Mouse (Mus musculus): ENCODE data around the gene Ankrd23.

Gene Ankrd23

GRCm38 (mm10) chr1:36513718-36514117, 23.0 kb downstream of the Ankrd23 start:
- no peak for DNase-seq (ENCODE audit: low spot score)

DNA sequence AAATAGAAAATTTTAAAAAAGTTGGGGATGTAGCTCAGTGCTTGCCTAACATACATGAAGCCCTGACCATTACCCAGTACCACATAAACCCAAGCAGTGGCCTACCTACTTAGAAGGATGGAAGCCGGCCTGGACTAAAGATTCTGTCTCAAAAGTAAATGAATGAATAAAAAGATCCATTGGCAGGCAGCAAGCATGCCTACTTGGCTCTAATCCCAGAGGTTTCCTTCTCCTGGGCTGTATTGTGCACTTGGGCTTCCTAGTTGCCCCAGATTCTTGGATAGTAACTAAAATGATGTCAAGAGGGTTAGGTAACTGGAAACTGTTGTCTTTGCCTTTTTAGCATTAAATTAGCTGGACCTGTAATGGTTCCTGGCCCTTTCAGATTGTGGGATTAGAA, 23.4 kb downstream of the Ankrd23 start:
- no peak for DNase-seq (ENCODE audit: low spot score)

DNA sequence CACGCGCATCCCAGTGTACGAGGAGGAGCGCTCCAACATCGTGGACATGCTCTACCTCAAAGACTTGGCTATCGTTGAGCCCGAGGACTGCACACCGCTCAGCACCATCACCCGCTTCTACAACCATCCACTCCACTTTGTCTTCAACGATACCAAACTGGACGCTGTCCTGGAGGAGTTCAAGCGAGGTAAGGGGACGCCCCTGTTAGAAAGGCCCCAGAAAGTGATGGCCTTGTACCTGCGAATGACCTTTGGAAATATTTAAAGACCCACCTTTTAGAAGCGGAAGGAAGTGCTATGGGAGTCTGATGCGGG, 23.8 kb downstream of the Ankrd23 start:
- no peak for DNase-seq (ENCODE audit: low spot score)

- peak; percentile 36 for DNase-seq (ENCODE audit: low spot score)
Measured at GRCm38 (mm10) chr1:36512089-36512965, 24.4 kb downstream of the Ankrd23 start.

DNA sequence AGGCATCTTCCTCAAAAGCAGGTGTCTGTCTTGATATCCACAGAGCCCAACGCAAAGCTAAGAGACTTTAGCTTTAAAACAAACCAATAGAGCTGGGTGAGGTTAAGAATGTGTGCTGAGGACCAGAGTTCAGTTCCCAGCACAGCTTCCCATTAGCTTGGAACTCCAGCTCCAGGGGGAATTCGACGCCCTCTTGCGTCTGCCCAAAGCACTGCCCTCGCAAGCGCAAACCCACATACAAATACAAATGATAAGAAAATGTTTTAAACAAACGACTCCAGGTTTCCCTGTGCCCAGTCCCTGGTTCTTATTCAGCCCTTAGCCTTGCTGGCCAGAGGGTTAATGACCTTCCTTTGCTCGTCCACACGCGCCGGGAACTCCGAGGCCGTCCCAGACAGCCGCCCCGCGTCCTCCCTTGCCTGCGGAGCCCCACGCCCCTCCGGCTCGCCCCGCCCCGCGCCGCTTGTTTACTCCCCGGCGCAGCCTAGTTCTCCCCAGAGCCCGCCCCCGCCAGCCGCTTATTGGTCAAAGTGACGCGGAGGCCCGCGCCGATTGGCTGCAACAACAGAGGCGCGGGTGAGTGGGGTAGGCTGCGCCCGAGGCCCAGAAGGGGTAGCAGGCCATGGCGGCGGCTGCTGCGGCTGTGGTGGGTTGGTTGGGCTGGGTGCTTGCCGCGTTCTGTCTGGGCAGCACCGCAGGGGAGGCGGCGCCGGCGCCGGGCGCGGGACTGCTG, 25.2 kb downstream of the Ankrd23 start, which contains the start of gene Cnnm3:
Cnnm3 (plus strand) TSS at position 579 of the 733 bp plus-strand sequence.
- peak; percentile 100 for DNase-seq (ENCODE audit: low spot score)

GRCm38 (mm10) chr1:36508238-36508637, 28.4 kb downstream of the Ankrd23 start:
- no peak for DNase-seq (ENCODE audit: low spot score)

DNA sequence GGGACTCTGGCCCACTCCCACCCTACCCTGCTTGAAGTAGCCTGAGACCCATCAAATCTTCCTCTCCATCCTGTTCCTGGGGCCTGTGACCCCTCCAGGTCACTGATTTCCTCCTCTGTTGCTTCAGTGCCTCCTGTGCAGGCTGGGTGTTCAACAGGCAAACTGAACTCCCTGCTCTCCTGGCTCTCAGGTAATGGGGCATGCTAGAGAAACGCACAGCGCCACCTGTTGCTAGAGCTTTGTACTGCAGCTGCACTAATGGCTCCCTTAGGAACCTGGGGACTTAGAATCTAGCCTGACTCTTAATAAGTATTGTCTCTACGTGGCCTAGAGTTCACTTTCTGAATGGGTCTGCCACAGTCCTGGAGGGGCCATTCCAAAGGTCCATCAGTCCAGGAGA, 35.4 kb downstream of the Ankrd23 start:
- DNase-seq (ENCODE audit: low spot score) = peak; percentile 79

DNA sequence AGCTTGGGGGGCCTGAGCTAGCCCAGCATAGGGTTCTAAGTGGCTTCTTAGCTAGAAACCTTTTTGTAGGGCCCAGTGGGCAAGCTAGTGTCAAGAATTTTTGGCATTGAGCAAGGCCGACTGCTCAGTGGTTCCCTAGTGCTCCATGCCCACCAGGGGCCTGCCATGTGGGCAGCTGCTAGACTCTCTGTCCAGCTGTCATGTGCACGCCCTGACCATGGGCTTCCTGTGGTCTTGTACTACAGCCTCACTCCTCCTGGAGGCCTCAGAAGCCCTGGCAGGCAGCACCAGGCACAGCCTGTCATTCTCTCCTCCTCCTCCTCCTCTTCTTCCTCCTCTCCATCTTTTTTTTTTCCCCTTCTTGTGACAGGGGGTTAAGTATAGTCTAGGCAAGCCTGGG, 39.4 kb downstream of the Ankrd23 start:
- no peak for DNase-seq (ENCODE audit: low spot score)

DNA sequence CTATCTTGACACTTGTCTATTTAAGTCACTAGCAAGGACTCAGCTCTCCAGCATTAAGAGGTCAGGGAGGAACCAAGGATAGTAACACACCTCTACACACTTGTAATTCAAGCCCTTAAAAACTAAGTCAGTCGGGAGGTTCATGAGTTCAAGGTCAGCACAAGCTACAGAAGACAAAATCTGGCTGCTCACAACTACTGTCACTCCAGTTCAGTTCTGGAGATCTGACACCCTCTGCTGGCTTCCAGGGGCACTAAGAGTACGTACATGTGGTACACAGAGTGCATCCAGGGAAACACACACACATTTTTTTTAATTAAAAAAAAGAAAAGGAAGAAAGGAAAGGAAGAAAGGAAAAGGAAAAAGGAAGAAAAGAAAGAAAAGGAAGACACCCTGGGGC, 40.0 kb downstream of the Ankrd23 start:
- no peak for DNase-seq (ENCODE audit: low spot score)

GRCm38 (mm10) chr1:36493299-36493698, 43.4 kb downstream of the Ankrd23 start:
- no peak for DNase-seq (ENCODE audit: low spot score)

DNA sequence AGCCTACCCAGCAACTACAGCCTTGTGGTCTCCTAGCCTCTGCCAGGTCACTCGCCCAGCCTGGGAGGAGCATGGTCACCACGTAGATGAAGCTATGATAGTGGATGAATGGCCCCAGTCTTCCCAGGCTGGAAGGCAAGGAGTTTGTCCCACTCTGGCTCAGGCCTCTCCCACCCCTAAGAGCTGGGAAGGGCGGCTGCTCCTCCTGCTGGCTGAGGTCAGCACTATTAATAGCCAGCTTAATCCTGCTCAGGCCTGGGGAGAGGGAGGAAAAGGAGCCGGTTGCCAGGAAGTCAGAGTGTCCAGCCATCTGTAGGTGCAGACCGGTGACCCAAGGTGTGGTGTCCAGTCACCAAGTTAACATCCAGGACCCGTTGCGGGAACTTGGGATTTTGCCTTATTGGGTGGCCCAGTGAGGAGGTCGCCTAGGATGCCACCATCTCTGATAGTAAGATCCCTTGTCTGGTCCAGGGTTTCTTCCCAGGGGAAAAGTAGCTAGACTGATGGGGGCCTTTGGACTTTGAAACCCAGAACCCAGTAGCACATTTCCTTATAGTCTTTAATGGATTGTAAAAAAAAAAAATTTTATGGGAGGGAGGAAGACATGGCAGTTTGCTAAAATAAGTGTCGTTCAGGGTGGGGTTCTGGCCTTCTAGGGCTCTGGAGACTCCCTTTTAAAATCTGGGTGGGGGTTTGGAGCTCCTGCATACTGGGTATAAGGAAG, 44.1 kb downstream of the Ankrd23 start:
- peak; percentile 42 for DNase-seq (ENCODE audit: low spot score)

DNA sequence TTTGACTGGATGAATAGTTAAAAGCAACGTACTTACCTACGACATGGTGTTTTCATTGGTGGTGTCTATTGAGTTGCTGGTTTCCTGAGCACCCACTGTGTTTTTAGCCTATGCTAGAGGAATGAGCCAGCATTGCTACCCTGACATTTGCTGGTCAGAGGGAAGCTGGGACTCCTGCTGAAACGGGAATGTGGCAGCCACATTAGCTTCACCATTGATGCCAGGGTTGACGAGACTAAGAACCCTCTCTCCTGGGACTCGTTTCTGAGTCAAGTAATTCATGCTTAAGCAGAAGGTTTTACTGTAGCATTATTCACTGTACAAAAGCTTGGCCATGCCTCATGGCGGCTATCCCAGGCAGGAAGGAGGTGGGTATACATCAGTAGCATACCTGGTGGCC, 47.0 kb downstream of the Ankrd23 start:
- no peak for DNase-seq (ENCODE audit: low spot score)

DNA sequence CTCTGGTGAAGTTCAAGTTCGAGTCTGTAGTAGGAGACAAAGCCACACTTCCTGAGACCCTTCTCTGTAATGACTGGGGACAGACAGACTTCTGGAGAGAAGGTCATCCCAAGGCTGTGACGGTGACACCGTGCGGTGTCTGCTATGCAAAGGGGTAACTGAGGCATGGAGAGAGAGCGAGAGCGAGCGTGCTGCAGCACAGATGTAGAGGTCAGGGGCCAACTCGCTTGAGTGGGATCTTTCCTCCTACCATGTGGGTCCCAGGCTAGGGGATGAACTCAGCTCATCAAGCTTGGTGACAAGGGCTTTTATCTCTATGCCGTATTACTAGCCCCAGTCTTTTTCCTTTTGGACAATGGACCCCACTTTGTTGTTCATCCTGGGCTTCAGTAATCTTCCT, 49.6 kb downstream of the Ankrd23 start:
- DNase-seq (ENCODE audit: low spot score) = no peak

- no peak for DNase-seq (ENCODE audit: low spot score)
Measured at GRCm38 (mm10) chr1:36485080-36485479, 51.6 kb downstream of the Ankrd23 start.

- DNase-seq (ENCODE audit: low spot score) = no peak
Measured at GRCm38 (mm10) chr1:36483825-36484224, 52.9 kb downstream of the Ankrd23 start.

All from urinary bladder, postnatal 25 days (tissue).